In genomic region chr17:57285077-57285476, GRCm38 (mm10) we compare ENCODE assay signal across 18 mouse cellular contexts. TPM values are rescaled to one million over a fixed set of nuclear protein-coding genes. Genes with fewer than 3 reads are reported as not detected.
DNase-seq lines count a peak whose midpoint lies in the region; ATAC-seq and TF ChIP-seq lines count a peak whose summit lies in the region.
"Had no signal": no experiment of that assay in that cellular context is flagged by ENCODE, and none has a peak within 500 bp of the region (broad histone marks: within the 10 kb centered on the region; RNA-seq: fewer than 3 reads in every experiment).

No protein-coding gene starts in this region.

- no peak for TF ChIP-seq CTCF in cerebellum, adult 2 months (IDR thresholded peaks at IDR 0.05; ENCODE audit: borderline replicate concordance, insufficient read depth, low read depth, low read length)

- H3K27me3 ChIP-seq in heart, embryonic 12.5 days (replicated peaks): peaks cover 7% of the 10 kb centered on the region; the same call in 1 of the 2 replicates
- no peaks in the 10 kb centered on the region for H3K27me3 ChIP-seq in cerebellum, adult 2 months (ENCODE audit: control insufficient read depth, insufficient read depth, low read length)
- H3K27me3 ChIP-seq: intestine, embryonic 15.5 days; liver, embryonic 12.5 days had no signal

- WGBS in heart, embryonic 12.5 days: 58% methylated on average over 2 of the region's 2 CpGs
- 16% methylated on average over 2 of the region's 2 CpGs for WGBS in macrophage (ENCODE audit: missing documents)
- WGBS in cerebellum, adult 2 months: 50% methylated on average over 2 of the region's 2 CpGs

- H3K79me2 ChIP-seq in macrophage (ENCODE audit: inconsistent target): peaks cover 97% of the 10 kb centered on the region

- H3K4me3 ChIP-seq in heart, embryonic 12.5 days: no peak overlapping the region
- H3K4me3 ChIP-seq in macrophage (ENCODE audit: inconsistent target): no peak overlapping the region
- no peak overlapping the region for H3K4me3 ChIP-seq in cerebellum, adult 2 months (replicated peaks; ENCODE audit: insufficient read depth, low read depth, low read length)
- H3K4me3 ChIP-seq: heart, embryonic 15.5 days; hindbrain, embryonic 13.5 days; intestine, embryonic 15.5 days; liver, embryonic 12.5 days had no signal

- ATAC-seq in heart, embryonic 12.5 days (ENCODE audit: insufficient number of reproducible peaks, low FRiP score): no peak
- ATAC-seq: CD4-positive, CD25-positive, alpha-beta regulatory T cell, adult 4 months; forebrain, postnatal 0 days; intestine, embryonic 15.5 days; liver, embryonic 12.5 days had no signal

- H3K4me2 ChIP-seq in heart, embryonic 12.5 days: no peak overlapping the region
- H3K4me2 ChIP-seq: heart, embryonic 15.5 days; hindbrain, embryonic 13.5 days; intestine, embryonic 15.5 days; liver, embryonic 12.5 days; midbrain, embryonic 11.5 days had no signal

- H3K9me3 ChIP-seq in heart, embryonic 12.5 days (replicated peaks): peaks cover 3% of the 10 kb centered on the region
- H3K9me3 ChIP-seq: heart, embryonic 15.5 days; hindbrain, embryonic 13.5 days; intestine, embryonic 15.5 days; liver, embryonic 12.5 days had no signal

- H3K9ac ChIP-seq in heart, embryonic 12.5 days: no peak overlapping the region
- H3K9ac ChIP-seq: forebrain, postnatal 0 days; heart, embryonic 15.5 days; hindbrain, embryonic 13.5 days; intestine, embryonic 15.5 days; liver, embryonic 12.5 days had no signal

- DNase-seq in heart, adult 9 months (ENCODE audit: low spot score in 2 of 2): peak; percentile 53 to 69
- peak; percentile 29 for DNase-seq in thymus, postnatal 14 days
- no peak for DNase-seq in thymus, postnatal 4 days
- DNase-seq in cerebellum, adult 2 months: no peak
- no peak for DNase-seq in left cerebral cortex, adult 18-20 months (ENCODE audit: low spot score in 2 of 2)
- DNase-seq: adrenal gland, postnatal 14 days; cerebellum, postnatal 14 days; forebrain, postnatal 0 days; thymus, adult 18-20 months had no signal

- TF ChIP-seq POLR2A in cerebellum, adult 2 months (IDR thresholded peaks at IDR 0.05; ENCODE audit: borderline replicate concordance, insufficient read depth, low read length): no peak

- no peak overlapping the region for H3K27ac ChIP-seq in heart, embryonic 12.5 days (ENCODE audit: poor library complexity, severe bottlenecking)
- H3K27ac ChIP-seq in macrophage: peak overlapping the region; percentile 78
- no peak overlapping the region for H3K27ac ChIP-seq in cerebellum, adult 2 months (ENCODE audit: insufficient read depth, low read length)
- H3K27ac ChIP-seq: heart, embryonic 15.5 days; hindbrain, embryonic 13.5 days; intestine, embryonic 15.5 days; kidney, postnatal 0 days; liver, embryonic 12.5 days had no signal

- no peaks in the 10 kb centered on the region for H3K36me3 ChIP-seq in heart, embryonic 12.5 days
- peaks cover 10% of the 10 kb centered on the region; the same call in 1 of the 2 replicates for H3K36me3 ChIP-seq in macrophage (ENCODE audit: inconsistent target)
- H3K36me3 ChIP-seq: heart, embryonic 15.5 days; hindbrain, embryonic 13.5 days; intestine, embryonic 15.5 days had no signal

- no peaks in the 10 kb centered on the region for H3K4me1 ChIP-seq in heart, embryonic 12.5 days (replicated peaks)
- H3K4me1 ChIP-seq in cerebellum, adult 2 months (ENCODE audit: control insufficient read depth, insufficient read depth, low read length): no peaks in the 10 kb centered on the region
- H3K4me1 ChIP-seq: heart, embryonic 15.5 days; hindbrain, embryonic 13.5 days; intestine, embryonic 15.5 days had no signal

RNA-seq across cellular contexts. Expression of gene Vav1, which starts 6.2 kb away (rescaled TPM):
- polyA plus RNA-seq in heart, embryonic 12.5 days (2016; fragmentation: Nextera tagmentation; extraction: Ambion mirVana): 1.6 and 1.7 TPM in 2 replicates
- total RNA-seq in macrophage (2018; cell fraction: chromatin; rRNA removed): 100 to 1,000 TPM; 144 to 640 (median 355) TPM
- 100 to 1,000 TPM in 25 of 26 experiments, 10 to 100 TPM in 1; 97.9 to 300 (median 165) TPM for total RNA-seq in macrophage (2018; cell fraction: cytosol; rRNA removed)
- 100 to 1,000 TPM; 118 to 364 (median 250) TPM for total RNA-seq in macrophage (2018; cell fraction: nucleus; rRNA removed)
- 91.4 to 144 TPM (median 106 TPM) in 3 replicates for polyA plus RNA-seq in macrophage (2018)
- polyA plus RNA-seq in cerebellum, adult 2 months (2012; rRNA removed): 1.2 and 1.5 TPM in 2 replicates
- total RNA-seq in left cerebral cortex, adult 18-20 months (2021): 1 to 10 TPM; 2.9 to 3.1 TPM

RNA-seq across cellular contexts. Expression of gene Trip10, which starts 35.8 kb away (rescaled TPM):
- 41.6 and 45.4 TPM in 2 replicates for polyA plus RNA-seq in heart, embryonic 12.5 days (2016; fragmentation: Nextera tagmentation; extraction: Ambion mirVana)
- total RNA-seq in macrophage (2018; cell fraction: chromatin; rRNA removed): 100 to 1,000 TPM in 5 of 26 experiments, 10 to 100 TPM in 21; 14.3 to 357 (median 42.1) TPM
- 10 to 100 TPM in 17 of 26 experiments, 1 to 10 TPM in 9; 5.2 to 56.0 (median 15.0) TPM for total RNA-seq in macrophage (2018; cell fraction: cytosol; rRNA removed)
- total RNA-seq in macrophage (2018; cell fraction: nucleus; rRNA removed): 100 to 1,000 TPM in 3 of 26 experiments, 10 to 100 TPM in 19, 1 to 10 TPM in 4; 8.2 to 261 (median 20.5) TPM
- 16.5 to 20.2 TPM (median 17.0 TPM) in 3 replicates for polyA plus RNA-seq in macrophage (2018)
- polyA plus RNA-seq in cerebellum, adult 2 months (2012; rRNA removed): 8.5 and 10.1 TPM in 2 replicates
- 10 to 100 TPM in 1 of 2 experiments, 1 to 10 TPM in 1; 9.5 to 10.2 TPM for total RNA-seq in left cerebral cortex, adult 18-20 months (2021)

RNA-seq across cellular contexts. Expression of gene Gpr108, which starts 36.8 kb away (rescaled TPM):
- 24.9 and 27.4 TPM in 2 replicates for polyA plus RNA-seq in heart, embryonic 12.5 days (2016; fragmentation: Nextera tagmentation; extraction: Ambion mirVana)
- total RNA-seq in macrophage (2018; cell fraction: chromatin; rRNA removed): 10 to 100 TPM; 24.7 to 90.1 (median 45.8) TPM
- total RNA-seq in macrophage (2018; cell fraction: cytosol; rRNA removed): 10 to 100 TPM; 34.9 to 64.9 (median 53.9) TPM
- 10 to 100 TPM; 41.5 to 96.3 (median 60.9) TPM for total RNA-seq in macrophage (2018; cell fraction: nucleus; rRNA removed)
- 44.3 to 68.7 TPM (median 50.3 TPM) in 3 replicates for polyA plus RNA-seq in macrophage (2018)
- polyA plus RNA-seq in cerebellum, adult 2 months (2012; rRNA removed): 44.0 and 46.9 TPM in 2 replicates
- total RNA-seq in left cerebral cortex, adult 18-20 months (2021): 10 to 100 TPM; 24.1 to 26.7 TPM

RNA-seq across cellular contexts. Expression of gene C3, which starts 57.1 kb away (rescaled TPM):
- polyA plus RNA-seq in heart, embryonic 12.5 days (2016; fragmentation: Nextera tagmentation; extraction: Ambion mirVana): 0.87 and 2.6 TPM in 2 replicates
- total RNA-seq in macrophage (2018; cell fraction: chromatin; rRNA removed): 100 to 1,000 TPM in 15 of 26 experiments, 10 to 100 TPM in 7, 1 to 10 TPM in 4; 3.9 to 776 (median 193) TPM
- total RNA-seq in macrophage (2018; cell fraction: cytosol; rRNA removed): 100 to 1,000 TPM in 15 of 26 experiments, 10 to 100 TPM in 11; 11.1 to 560 (median 171) TPM
- 100 to 1,000 TPM in 21 of 26 experiments, 10 to 100 TPM in 5; 12.5 to 881 (median 340) TPM for total RNA-seq in macrophage (2018; cell fraction: nucleus; rRNA removed)
- 15.9 to 57.7 TPM (median 40.8 TPM) in 3 replicates for polyA plus RNA-seq in macrophage (2018)
- 1.1 and 1.3 TPM in 2 replicates for polyA plus RNA-seq in cerebellum, adult 2 months (2012; rRNA removed)
- total RNA-seq in left cerebral cortex, adult 18-20 months (2021): under 1 TPM in 1 of 2 experiments, not detected in 1; 0.84 TPM

Comparison
In these comparisons a context has a peak if more than half of its experiments do, and no peak if none do; other contexts are left out.
1. DNase-seq: peak in heart, adult 9 months (2 of 2) and thymus, postnatal 14 days (single experiment); none in thymus, postnatal 4 days (single experiment), cerebellum, adult 2 months (0 of 2) and left cerebral cortex, adult 18-20 months (0 of 2).
2. RNA of gene Vav1, which starts 6.2 kb away (polyA plus RNA-seq): 91.4 to 144 TPM in macrophage; 1.6 to 1.7 TPM in heart, embryonic 12.5 days and 1.2 to 1.5 TPM in cerebellum, adult 2 months; every median in the first group is over 10 times any median in the second.